Mouse (Mus musculus): ENCODE data around the gene Tsc22d3.
"Not testable (repeated sequence)": the region's sequence is repeated elsewhere in the genome, so short reads cannot be mapped to it uniquely, and the experiment has no call there.

The Tsc22d3 gene

DNA sequence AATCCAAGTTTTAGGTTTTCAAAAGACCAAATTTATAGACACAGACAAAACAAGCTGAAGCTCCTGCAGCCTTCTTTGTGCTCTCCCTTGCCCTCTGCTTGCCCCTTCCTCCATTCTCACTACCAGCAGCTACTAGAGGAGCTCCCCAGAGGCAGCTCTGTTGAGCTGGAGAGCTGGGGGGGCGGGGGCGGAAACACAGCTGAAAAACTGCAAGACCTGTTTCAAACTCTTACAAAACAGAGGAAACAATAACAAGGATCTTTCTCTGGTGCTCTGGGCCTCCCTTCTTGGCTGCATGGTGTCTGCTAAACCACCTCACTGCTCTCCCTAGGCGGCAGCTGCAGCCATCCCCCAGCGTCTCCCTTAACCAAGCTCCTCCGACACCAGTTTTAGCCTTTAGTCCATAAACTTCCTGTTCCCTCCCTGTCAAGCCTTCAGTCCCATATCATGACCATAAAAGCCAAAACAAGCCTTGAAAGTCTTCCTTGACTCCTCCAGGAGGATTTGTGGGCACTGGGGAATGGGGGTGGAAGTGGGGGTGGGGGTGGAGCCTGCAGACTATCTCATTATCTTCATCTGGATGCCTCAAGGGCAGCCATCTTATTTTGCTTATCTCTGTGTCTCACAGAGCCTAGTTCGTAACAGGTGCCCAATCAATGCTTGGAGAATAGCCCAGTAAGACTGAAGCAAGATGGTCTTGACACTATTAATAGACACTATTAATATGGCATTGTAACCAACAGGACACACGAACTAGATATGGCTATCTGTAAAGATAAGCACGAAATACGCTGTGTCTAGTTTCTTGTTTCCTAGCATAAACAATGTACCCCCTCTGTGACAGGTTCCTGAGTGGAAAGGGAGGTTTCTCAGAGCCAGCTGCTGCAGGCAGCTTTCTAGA lies 98.8 kb downstream of the Tsc22d3 start:
- no peak for DNase-seq (ENCODE audit: low spot score in 2 of 2)

DNA sequence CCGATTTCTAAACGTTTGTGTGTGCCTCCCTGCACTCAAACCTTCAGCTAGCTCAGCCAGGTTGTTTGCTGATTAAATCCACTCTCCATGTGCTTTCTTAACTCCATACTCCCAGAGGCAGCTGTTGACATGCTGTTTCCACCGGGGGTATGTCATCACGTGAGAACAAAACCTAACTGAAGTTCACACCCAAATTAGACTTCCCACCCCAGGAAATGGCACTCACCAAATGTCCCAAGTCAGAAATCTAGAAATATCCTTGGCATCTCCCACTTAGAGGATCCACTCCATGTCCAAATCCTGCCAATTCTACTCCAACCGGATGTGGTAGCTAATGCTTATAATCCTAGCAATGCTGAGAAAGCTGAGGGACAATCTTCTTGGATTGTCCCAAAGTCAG lies 100.2 kb downstream of the Tsc22d3 start:
- DNase-seq (ENCODE audit: low spot score in 2 of 2): no peak

DNA sequence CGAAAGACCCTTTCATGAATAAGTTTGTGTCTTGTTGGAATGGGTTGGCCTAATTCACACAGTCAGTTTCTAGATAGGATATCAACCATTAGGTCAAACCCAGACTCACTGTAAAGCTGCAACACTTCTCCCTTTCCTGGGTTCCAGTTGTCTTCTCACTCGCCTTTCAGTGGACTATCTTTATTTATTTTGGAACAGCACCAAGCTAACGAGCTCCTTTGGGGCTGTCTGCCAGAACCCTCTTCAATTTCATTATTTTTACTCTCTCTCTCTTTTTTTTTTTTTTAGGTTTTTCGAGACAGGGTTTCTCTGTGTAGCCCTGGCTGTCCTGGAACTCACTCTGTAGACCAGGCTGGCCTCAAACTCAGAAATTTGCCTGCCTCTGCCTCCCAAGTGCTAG lies 102.0 kb downstream of the Tsc22d3 start:
- not testable (repeated sequence) for DNase-seq (ENCODE audit: low spot score in 2 of 2)

DNA sequence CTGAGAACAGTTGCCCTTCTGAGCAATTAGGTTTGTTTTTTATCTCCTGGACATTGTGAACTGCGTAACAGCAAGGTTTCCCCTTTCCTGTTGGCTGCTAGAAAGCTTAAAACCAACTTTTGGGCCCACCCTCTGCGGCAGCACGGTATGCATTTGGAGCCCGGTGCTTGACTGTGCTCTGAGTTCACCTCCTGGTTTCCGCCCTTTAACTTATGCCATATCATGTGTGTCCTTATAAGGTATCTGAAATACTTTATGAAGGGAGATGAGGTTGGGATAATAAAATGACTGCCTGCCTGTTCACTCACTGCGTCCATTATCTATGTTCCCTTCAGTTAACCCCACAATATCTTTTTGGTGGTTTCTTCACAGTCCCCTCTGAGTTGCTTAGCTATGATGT lies 106.3 kb downstream of the Tsc22d3 start:
- DNase-seq (ENCODE audit: low spot score in 2 of 2): no peak

DNA sequence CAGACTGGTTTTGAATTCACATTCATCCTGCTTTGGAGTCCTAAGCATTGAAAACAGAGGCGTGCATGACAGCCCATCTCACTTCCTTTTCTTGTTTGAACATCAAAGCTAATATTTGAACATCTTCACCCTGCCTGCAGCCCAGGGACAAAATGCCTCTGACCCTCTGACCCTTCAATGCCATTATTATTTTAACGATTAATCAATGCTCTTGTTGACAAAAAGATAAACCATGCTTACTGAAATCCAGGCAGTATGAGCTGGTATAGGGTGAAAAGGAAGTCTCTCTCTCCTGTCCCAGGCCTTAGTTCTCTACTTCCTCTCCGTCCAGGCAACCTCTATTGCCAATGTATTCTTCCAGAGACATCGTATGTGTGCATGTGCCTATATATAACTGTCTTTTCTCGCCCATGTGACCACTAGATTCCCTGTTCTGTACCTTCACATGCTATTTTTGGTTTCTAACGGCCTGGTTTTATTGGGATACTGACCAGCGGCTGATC lies 106.9 kb downstream of the Tsc22d3 start:
- no peak for DNase-seq (ENCODE audit: low spot score in 2 of 2)

DNA sequence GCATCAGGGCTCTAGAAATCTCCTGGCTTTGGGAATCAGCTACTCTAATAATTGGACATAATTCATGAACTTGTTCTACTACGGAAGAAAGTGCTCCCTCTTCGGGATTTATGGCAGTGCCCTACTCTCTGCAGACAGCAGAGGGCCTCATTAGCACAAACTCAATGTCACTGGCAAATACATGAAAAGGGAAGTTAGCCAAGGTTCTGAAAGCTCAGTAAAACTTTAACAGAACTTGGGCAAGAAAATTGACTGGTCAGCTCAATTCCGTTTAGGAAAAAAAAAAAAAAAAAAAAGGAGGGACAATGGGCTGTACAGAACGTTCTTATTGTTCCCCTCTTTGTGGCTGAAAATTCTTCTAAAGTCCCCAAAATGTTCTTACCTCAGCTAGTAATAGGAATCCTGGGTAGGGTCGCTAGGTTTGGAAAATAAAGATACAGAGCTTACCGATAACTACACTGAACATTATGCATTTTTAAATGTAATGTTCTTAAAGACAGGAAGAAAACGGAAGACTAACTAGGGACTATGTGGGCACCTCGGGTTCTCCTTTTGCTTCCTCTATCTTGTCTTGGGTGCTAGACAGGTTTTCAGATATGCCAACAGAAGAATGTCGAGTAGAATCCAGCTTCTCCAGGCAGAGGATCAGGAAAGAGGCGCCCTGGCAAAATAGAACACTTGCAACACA lies 108.4 kb downstream of the Tsc22d3 start:
- peak; percentile 37 to 39 for DNase-seq (ENCODE audit: low spot score in 2 of 2)

DNA sequence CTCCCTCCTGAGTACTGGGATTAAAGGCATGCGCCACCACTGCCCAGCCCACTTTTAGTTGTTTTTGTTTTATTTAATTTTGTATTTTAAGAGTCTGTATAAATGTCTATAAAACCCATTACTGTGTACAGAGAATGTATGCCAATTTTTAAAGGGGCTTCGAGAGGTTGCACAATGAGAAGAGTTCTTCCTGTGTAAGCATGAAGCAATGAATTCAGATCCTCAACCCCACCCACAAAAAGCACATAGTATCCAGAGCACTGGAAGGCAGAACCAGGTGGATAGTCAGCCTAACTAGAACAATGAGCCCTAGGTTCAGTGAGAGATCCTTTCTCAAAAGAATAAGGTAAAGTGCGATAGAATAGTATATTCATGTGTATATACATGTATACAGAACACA lies 110.3 kb downstream of the Tsc22d3 start:
- DNase-seq (ENCODE audit: low spot score in 2 of 2): no peak
